Mouse (Mus musculus): ENCODE results near the gene Cubn.

DNA sequence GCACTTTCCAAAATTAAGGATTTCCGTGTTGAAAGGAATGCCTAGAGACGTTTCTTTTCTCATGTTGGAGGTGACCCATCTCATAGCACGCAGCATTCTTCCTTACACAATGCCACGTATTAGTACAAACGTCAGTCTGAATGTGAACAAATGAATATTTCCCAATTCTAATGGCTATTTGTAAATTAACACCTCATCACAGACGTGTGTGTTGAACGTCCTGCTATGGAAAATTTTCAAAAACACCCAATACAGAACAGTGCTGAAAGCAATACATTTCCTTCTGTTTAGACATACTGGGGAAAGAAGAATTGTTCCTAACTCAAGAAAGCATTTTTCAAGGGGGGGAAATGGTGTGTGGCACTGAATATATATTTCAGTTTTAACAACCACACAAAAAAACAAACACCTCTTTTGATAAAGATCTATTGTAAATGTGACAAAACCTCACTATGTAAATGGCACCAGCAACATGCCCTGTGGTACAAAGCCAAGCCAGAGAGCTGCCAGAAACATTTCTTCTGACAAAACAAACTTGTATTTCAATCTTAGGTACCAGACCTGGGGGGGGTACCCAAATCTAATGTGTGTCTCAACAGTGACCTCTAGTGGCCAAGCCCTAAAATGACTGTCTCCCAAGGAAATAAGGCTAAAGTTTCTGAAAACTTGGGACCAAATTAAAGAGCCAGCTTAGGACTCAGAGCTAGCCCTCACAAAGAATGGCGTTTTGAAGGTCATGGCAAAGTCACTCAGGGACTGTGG lies 254.3 kb downstream of the Cubn start:
- TF ChIP-seq CTCF (conservative IDR thresholded peaks at IDR 0.05 in 1 of 2, IDR thresholded peaks at IDR 0.05 in 1 of 2; ENCODE audit: low read depth in 2 of 2, low read length in 2 of 2) (peak; percentile 81 to 86), ZNF384 (IDR thresholded peaks at IDR 0.05; ENCODE audit: low read depth, low read length) (no peak), MEF2A (IDR thresholded peaks at IDR 0.05; ENCODE audit: borderline replicate concordance, low read depth, low read length) (no peak), ZKSCAN1 (IDR thresholded peaks at IDR 0.05; ENCODE audit: borderline replicate concordance, low read depth, low read length) (no peak), MAX (IDR thresholded peaks at IDR 0.05; ENCODE audit: low read length) (no peak), GABPA (IDR thresholded peaks at IDR 0.05; ENCODE audit: insufficient replicate concordance, low read depth, low read length) (no peak), POLR2AphosphoS2 (IDR thresholded peaks at IDR 0.05; ENCODE audit: low read depth, low read length) (no peak), POLR2A (IDR thresholded peaks at IDR 0.05; ENCODE audit: low read depth, low read length) (no peak), NELFE (IDR thresholded peaks at IDR 0.05; ENCODE audit: low read depth, low read length) (no peak), UBTF (IDR thresholded peaks at IDR 0.05; ENCODE audit: low read depth, low read length) (no peak)
